Mouse (Mus musculus): ENCODE measurements around the gene Ssh3. TPM values are rescaled to one million over a fixed set of nuclear protein-coding genes. Genes with fewer than 3 reads are reported as not detected.
A peak's percentile ranks its signal among the peaks of the same experiment; 100 is the strongest.

Ssh3 gene
- polyA plus RNA-seq, 1 experiment from 2014 or later = 2.3 TPM

DNA sequence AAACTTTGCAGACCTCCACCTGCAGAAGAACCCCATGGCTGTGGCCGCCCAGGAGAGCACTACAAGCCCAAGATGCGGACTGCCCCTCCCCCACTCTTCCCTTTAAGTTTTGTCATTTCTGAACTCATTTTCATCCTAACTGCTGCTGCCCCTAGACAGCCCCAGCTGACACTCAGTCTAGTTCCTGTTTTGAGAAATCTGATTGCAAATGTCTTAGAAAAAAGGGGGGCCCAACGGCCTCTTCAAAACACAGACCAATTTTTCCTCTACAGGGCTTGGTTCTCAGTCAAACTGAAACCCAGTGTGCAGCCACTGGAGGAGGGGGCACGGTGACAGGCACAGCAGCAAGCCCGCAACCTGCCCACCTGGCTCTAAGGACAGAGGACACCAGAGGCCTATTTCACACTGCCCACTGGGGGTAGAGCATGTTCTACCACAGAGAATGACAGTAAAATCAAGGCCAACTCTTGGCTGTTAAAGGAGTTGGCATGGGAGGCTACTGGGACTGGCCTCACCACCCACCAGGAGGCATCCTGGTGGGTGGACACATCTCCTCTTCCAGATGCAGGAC lies 35.4 kb upstream of the Ssh3 start:
- Histone ChIP-seq H3K9ac (ENCODE audit: low read length) (no peak overlapping the region; the same call in 1 of the 2 replicates), H3K4me1 (ENCODE audit: control insufficient read depth, insufficient read depth, low read length) (peaks cover 31% of the 10 kb centered on the region), H3K4me3 (ENCODE audit: low read depth, low read length) (peak overlapping the region; percentile 72; the same call in 1 of the 2 replicates), H3K27me3 (ENCODE audit: control insufficient read depth, insufficient read depth, low read length) (no peaks in the 10 kb centered on the region), H3K4me2 (ENCODE audit: low read depth) (peak overlapping the region; percentile 94), H3K27ac (ENCODE audit: low read depth, low read length) (no peak overlapping the region), H3K36me3 (ENCODE audit: control insufficient read depth, insufficient read depth, low read length) (no peaks in the 10 kb centered on the region), H3K9me3 (ENCODE audit: control insufficient read depth, low read length) (no peaks in the 10 kb centered on the region)
- ATAC-seq (ENCODE audit: insufficient read depth, low FRiP score, low TSS enrichment) = no peak
- 77% methylated on average over 5 of the region's 5 CpGs for WGBS
- DNase-seq (ENCODE audit: low spot score) = no peak

DNA sequence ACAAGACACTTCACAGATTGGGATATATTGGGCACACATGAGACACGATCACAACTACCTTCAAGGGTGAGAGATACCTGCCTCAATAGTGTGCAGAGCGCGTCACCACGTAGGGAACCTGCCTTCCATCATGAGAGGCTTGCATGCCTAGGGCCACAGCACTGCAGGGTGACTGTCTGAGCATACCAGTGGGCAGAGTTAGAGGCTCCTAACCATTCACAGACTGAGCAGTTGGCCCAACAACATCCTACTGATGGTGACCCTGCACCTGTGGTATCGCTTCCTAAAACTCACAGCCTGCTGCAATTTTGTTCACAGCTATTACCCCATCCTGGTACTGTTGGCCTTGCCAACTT lies 34.6 kb upstream of the Ssh3 start:
- DNase-seq (ENCODE audit: low spot score) = no peak
- no peak overlapping the region for H3K27ac ChIP-seq (ENCODE audit: low read depth, low read length)
- no peak overlapping the region for H3K9ac ChIP-seq (ENCODE audit: low read length)
- no peaks in the 10 kb centered on the region for H3K27me3 ChIP-seq (ENCODE audit: control insufficient read depth, insufficient read depth, low read length)
- ATAC-seq (ENCODE audit: insufficient read depth, low FRiP score, low TSS enrichment) = no peak
- no peak overlapping the region for H3K4me2 ChIP-seq (ENCODE audit: low read depth)
- H3K9me3 ChIP-seq (ENCODE audit: control insufficient read depth, low read length) = no peaks in the 10 kb centered on the region
- WGBS = 92% methylated on average over 5 of the region's 5 CpGs
- peaks cover 31% of the 10 kb centered on the region for H3K4me1 ChIP-seq (ENCODE audit: control insufficient read depth, insufficient read depth, low read length)
- no peak overlapping the region for H3K4me3 ChIP-seq (ENCODE audit: low read depth, low read length)
- no peaks in the 10 kb centered on the region for H3K36me3 ChIP-seq (ENCODE audit: control insufficient read depth, insufficient read depth, low read length)

DNA sequence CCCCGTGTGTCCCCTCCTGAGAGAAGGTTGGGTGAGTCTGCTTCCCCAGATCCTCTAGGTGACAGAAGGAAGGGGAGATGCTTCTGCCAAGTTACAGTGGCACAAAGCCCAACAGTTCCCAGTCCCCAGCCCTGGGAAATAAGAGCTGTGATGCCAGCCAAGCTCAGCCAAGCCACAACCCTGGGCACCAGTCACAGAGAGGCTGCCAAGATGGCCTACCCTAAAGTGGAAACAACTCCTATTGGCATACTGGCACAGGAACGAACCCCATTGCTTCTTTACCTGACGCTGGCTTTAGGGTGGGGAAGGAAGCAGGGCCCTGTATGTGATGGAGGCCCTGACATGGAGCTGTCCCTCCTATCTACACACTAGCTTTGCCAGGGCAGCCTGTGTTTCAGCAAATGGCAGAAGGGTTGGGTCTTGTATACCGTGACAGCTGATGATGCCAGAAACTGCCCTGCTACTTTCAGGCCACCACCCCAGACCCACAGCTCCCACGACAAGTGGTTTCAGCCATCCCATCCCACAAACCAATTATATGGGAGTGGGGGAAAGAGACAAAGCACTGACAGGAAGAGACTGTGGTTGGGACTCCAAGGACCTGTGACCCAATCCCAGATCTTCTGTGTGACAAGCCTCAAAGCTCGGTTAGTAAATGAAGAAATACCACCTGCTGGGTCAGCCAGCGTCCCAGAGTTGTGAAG lies 34.1 kb upstream of the Ssh3 start:
- H3K27ac ChIP-seq (ENCODE audit: low read depth, low read length) = no peak overlapping the region
- 75% methylated on average over 7 of the region's 7 CpGs for WGBS
- no peak overlapping the region for H3K4me3 ChIP-seq (ENCODE audit: low read depth, low read length)
- no peaks in the 10 kb centered on the region for H3K9me3 ChIP-seq (ENCODE audit: control insufficient read depth, low read length)
- DNase-seq (ENCODE audit: low spot score) = no peak
- no peak for ATAC-seq (ENCODE audit: insufficient read depth, low FRiP score, low TSS enrichment)
- no peaks in the 10 kb centered on the region for H3K27me3 ChIP-seq (ENCODE audit: control insufficient read depth, insufficient read depth, low read length)
- no peaks in the 10 kb centered on the region for H3K36me3 ChIP-seq (ENCODE audit: control insufficient read depth, insufficient read depth, low read length)
- peaks cover 31% of the 10 kb centered on the region for H3K4me1 ChIP-seq (ENCODE audit: control insufficient read depth, insufficient read depth, low read length)
- no peak overlapping the region for H3K9ac ChIP-seq (ENCODE audit: low read length)
- no peak overlapping the region for H3K4me2 ChIP-seq (ENCODE audit: low read depth)

- H3K27me3 ChIP-seq (ENCODE audit: control insufficient read depth, insufficient read depth, low read length) = no peaks in the 10 kb centered on the region
- peaks cover 31% of the 10 kb centered on the region for H3K4me1 ChIP-seq (ENCODE audit: control insufficient read depth, insufficient read depth, low read length)
- no peak overlapping the region for H3K4me3 ChIP-seq (ENCODE audit: low read depth, low read length)
- H3K27ac ChIP-seq (ENCODE audit: low read depth, low read length) = peak overlapping the region; percentile 41; the same call in 1 of the 2 replicates
- no peak for ATAC-seq (ENCODE audit: insufficient read depth, low FRiP score, low TSS enrichment)
- H3K36me3 ChIP-seq (ENCODE audit: control insufficient read depth, insufficient read depth, low read length) = no peaks in the 10 kb centered on the region
- H3K9ac ChIP-seq (ENCODE audit: low read length) = no peak overlapping the region
- WGBS = 47% methylated on average over 21 of the region's 21 CpGs
- no peaks in the 10 kb centered on the region for H3K9me3 ChIP-seq (ENCODE audit: control insufficient read depth, low read length)
- peak; percentile 26 for DNase-seq (ENCODE audit: low spot score)
- H3K4me2 ChIP-seq (ENCODE audit: low read depth) = no peak overlapping the region
Observed at GRCm38 (mm10) chr19:4301735-4302651, 33.0 kb upstream of the Ssh3 start.

GRCm38 (mm10) chr19:4300852-4301734 lies 32.1 kb upstream of the Ssh3 start:
- H3K27ac ChIP-seq (ENCODE audit: low read depth, low read length) = no peak overlapping the region
- H3K27me3 ChIP-seq (ENCODE audit: control insufficient read depth, insufficient read depth, low read length) = no peaks in the 10 kb centered on the region
- no peak for ATAC-seq (ENCODE audit: insufficient read depth, low FRiP score, low TSS enrichment)
- DNase-seq (ENCODE audit: low spot score) = no peak
- H3K9me3 ChIP-seq (ENCODE audit: control insufficient read depth, low read length) = no peaks in the 10 kb centered on the region
- H3K4me2 ChIP-seq (ENCODE audit: low read depth) = no peak overlapping the region
- H3K36me3 ChIP-seq (ENCODE audit: control insufficient read depth, insufficient read depth, low read length) = no peaks in the 10 kb centered on the region
- peaks cover 31% of the 10 kb centered on the region for H3K4me1 ChIP-seq (ENCODE audit: control insufficient read depth, insufficient read depth, low read length)
- no peak overlapping the region for H3K9ac ChIP-seq (ENCODE audit: low read length)
- H3K4me3 ChIP-seq (ENCODE audit: low read depth, low read length) = no peak overlapping the region
- WGBS = 68% methylated on average over 11 of the region's 11 CpGs

DNA sequence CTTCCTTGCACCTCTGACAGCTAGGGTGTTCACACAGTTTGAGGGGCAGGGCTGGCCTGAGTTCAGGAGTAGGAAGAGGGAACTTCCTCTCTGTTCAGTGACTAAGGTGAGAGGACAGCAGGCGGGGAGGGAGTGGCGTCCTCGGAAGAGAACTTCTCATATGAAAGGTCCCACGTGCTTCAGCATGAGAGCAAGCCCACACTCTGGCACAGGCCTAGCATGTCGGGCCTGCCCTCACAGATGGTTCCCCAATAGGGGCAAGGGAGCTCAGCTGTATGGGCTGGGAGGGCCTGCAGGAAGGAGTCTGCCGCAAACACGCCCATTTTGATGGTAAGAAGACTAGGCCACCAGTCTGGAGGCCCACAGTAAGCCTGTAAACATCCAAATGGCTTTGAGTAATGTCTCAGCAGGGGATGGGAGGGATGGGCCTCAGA lies 31.3 kb upstream of the Ssh3 start:
- Histone ChIP-seq H3K4me2 (ENCODE audit: low read depth) (no peak overlapping the region), H3K9ac (ENCODE audit: low read length) (no peak overlapping the region), H3K27me3 (ENCODE audit: control insufficient read depth, insufficient read depth, low read length) (no peaks in the 10 kb centered on the region), H3K9me3 (ENCODE audit: control insufficient read depth, low read length) (no peaks in the 10 kb centered on the region), H3K27ac (ENCODE audit: low read depth, low read length) (no peak overlapping the region), H3K36me3 (ENCODE audit: control insufficient read depth, insufficient read depth, low read length) (no peaks in the 10 kb centered on the region), H3K4me3 (ENCODE audit: low read depth, low read length) (no peak overlapping the region), H3K4me1 (ENCODE audit: control insufficient read depth, insufficient read depth, low read length) (peaks cover 30% of the 10 kb centered on the region)
- 40% methylated on average over 7 of the region's 7 CpGs for WGBS
- ATAC-seq (ENCODE audit: insufficient read depth, low FRiP score, low TSS enrichment) (no peak), DNase-seq (ENCODE audit: low spot score) (no peak)

DNA sequence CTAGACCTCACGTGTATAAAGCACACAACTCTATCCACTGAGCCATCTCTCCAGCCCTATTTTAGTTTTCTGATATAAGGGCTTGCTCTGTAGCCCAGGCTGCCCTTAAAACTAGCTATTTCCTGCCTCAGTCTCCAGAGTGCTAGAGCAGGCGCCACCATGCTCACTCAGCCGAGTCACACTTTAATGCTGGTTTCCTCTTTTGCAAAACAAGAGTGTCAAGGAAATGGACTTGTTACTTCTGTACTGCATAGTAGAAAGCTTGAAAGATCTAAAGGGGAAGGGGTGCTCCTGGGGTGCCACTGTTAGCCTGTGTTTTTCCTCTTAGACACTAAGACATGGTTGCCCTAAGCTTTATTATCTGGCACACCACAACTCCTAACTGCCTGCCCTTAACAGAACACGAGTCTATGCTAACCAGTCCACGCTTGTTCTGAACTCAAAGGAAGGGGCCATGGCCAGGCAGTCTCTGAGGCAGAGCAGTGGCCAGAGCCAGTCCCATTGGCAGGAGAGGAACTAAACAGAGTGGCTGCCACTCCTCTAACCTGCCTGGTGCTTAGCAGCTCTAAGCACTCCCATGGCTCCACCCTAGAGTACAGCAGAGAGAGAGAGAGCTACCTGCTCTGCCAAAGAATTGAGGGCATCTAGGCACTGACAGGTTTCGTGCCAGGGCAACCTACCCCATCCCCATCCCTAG lies 30.7 kb upstream of the Ssh3 start:
- H3K9me3 ChIP-seq (ENCODE audit: control insufficient read depth, low read length) = no peaks in the 10 kb centered on the region
- no peaks in the 10 kb centered on the region for H3K36me3 ChIP-seq (ENCODE audit: control insufficient read depth, insufficient read depth, low read length)
- H3K9ac ChIP-seq (ENCODE audit: low read length) = no peak overlapping the region
- no peak overlapping the region for H3K4me2 ChIP-seq (ENCODE audit: low read depth)
- no peak overlapping the region for H3K27ac ChIP-seq (ENCODE audit: low read depth, low read length)
- no peak for DNase-seq (ENCODE audit: low spot score)
- H3K27me3 ChIP-seq (ENCODE audit: control insufficient read depth, insufficient read depth, low read length) = no peaks in the 10 kb centered on the region
- peaks cover 24% of the 10 kb centered on the region for H3K4me1 ChIP-seq (ENCODE audit: control insufficient read depth, insufficient read depth, low read length)
- H3K4me3 ChIP-seq (ENCODE audit: low read depth, low read length) = no peak overlapping the region
- no peak for ATAC-seq (ENCODE audit: insufficient read depth, low FRiP score, low TSS enrichment)
- 85% methylated on average over 6 of the region's 6 CpGs for WGBS

DNA sequence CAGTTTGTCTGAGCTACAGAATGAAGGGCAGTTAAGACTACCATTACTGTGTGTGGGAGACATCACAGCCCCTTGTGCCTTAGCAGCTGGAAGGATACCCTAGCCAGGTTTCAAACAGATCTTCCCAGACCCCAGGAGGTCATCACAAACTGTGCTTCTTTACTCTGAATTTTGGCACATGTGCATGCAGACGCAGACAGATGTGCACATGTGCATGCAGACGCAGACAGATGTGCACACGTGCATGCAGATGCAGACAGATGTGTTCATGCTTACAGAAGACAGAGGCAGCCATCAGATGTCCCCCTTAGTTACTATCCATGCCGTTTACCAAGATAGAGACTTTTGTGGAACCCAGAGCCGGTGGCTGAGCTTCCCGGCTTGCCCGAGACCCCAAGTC lies 30.1 kb upstream of the Ssh3 start:
- Histone ChIP-seq H3K27me3 (ENCODE audit: control insufficient read depth, insufficient read depth, low read length) (no peaks in the 10 kb centered on the region), H3K4me3 (ENCODE audit: low read depth, low read length) (no peak overlapping the region), H3K4me2 (ENCODE audit: low read depth) (no peak overlapping the region), H3K4me1 (ENCODE audit: control insufficient read depth, insufficient read depth, low read length) (peaks cover 18% of the 10 kb centered on the region), H3K36me3 (ENCODE audit: control insufficient read depth, insufficient read depth, low read length) (no peaks in the 10 kb centered on the region), H3K9me3 (ENCODE audit: control insufficient read depth, low read length) (no peaks in the 10 kb centered on the region), H3K27ac (ENCODE audit: low read depth, low read length) (no peak overlapping the region), H3K9ac (ENCODE audit: low read length) (no peak overlapping the region)
- no peak for DNase-seq (ENCODE audit: low spot score)
- ATAC-seq (ENCODE audit: insufficient read depth, low FRiP score, low TSS enrichment) = no peak
- 91% methylated on average over 7 of the region's 7 CpGs for WGBS

Measured in neural tube, embryonic 11.5 days (tissue).